Mouse (Mus musculus) heart, postnatal 0 days (tissue): Measurements from ENCODE around the gene Siae. TPM values are rescaled to one million over a fixed set of nuclear protein-coding genes. Genes with fewer than 3 reads are reported as not detected.
A peak's percentile ranks its signal among the peaks of the same experiment; 100 is the strongest.

ENCODE experiments used
- ATAC-seq: fragments of 200-750 bp; cut with Nextera tagmentation; 2 replicates; pipeline ENCODE4 v1.8.0; 2017; ENCODE audit warnings: low read depth, moderate number of reproducible peaks, moderate library complexity; ENCODE audit not compliant: insufficient read depth
- DNase-seq: peaks from one replicate; pipeline ENCODE4 v3.0.0-alpha.2; 2016; ENCODE audit warnings: low spot score
- H3K27ac ChIP-seq: fragments of 300-500 bp; sonication (generic); 2 replicates; pipeline ENCODE4 v1.5.1; 2014; ENCODE audit warnings: low read depth, mild to moderate bottlenecking
- H3K27me3 ChIP-seq: fragments of 300-500 bp; sonication (generic); 2 replicates; pipeline ENCODE4 v1.6.1; 2014; ENCODE audit warnings: low read length, mixed read lengths; ENCODE audit not compliant: control insufficient read depth, insufficient read depth
- H3K36me3 ChIP-seq: fragments of 300-500 bp; sonication (generic); replicated peaks from 2 replicates; pipeline ENCODE4 v1.6.1; 2014; ENCODE audit warnings: low read length, mixed read lengths; ENCODE audit not compliant: control insufficient read depth, insufficient read depth
- H3K4me1 ChIP-seq: fragments of 300-500 bp; sonication (generic); 2 replicates; pipeline ENCODE4 v1.6.1; 2014; ENCODE audit warnings: antibody characterized with exemption; ENCODE audit not compliant: control insufficient read depth, insufficient read depth
- H3K4me2 ChIP-seq: fragments of 300-500 bp; sonication (generic); 2 replicates; pipeline ENCODE4 v1.6.1; 2014; ENCODE audit warnings: low read depth, mild to moderate bottlenecking, low read length, moderate library complexity
- H3K4me3 ChIP-seq: fragments of 300-500 bp; sonication (generic); 2 replicates; pipeline ENCODE4 v1.5.1; 2014; ENCODE audit warnings: low read depth, low read length
- H3K9ac ChIP-seq: fragments of 300-500 bp; sonication (generic); replicated peaks from 2 replicates; pipeline ENCODE4 v1.6.1; 2014; ENCODE audit warnings: low read depth, low read length, mixed read lengths
- H3K9me3 ChIP-seq: fragments of 300-500 bp; sonication (generic); replicated peaks from 2 replicates; pipeline ENCODE4 v1.6.1; 2016; ENCODE audit warnings: low read length; ENCODE audit not compliant: control insufficient read depth
- CTCF ChIP-seq: IDR thresholded peaks from 2 replicates; pipeline ENCODE4 v1.5.1; 2016; ENCODE audit warnings: antibody characterized with exemption, control low read depth, low read depth
- EP300 ChIP-seq: IDR thresholded peaks from 2 replicates; pipeline ENCODE4 v1.6.1; 2016; ENCODE audit warnings: antibody characterized with exemption, low read depth
- WGBS: fragments of 180-500 bp; shearing (Covaris S2); extraction: QIAGEN DNeasy Blood & Tissue Kit; methylation state at CpG from one replicate; pipeline ENCODE4 v1.1.7; 2014; 5-methylcytosine and 5-hydroxymethylcytosine counted together
- polyA plus RNA-seq: library from polyadenylated mRNA; unstranded; fragments of >200 nt; fragmentation: Nextera tagmentation; extraction: Ambion mirVana; gene quantifications from 2 replicates; pipeline ENCODE4 v1.2.1, GENCODE M21; 2015
- total RNA-seq: library from RNA; depleted of rRNA; stranded (reverse); fragments of >200 nt; gene quantifications from 2 replicates; pipeline ENCODE4 v1.2.3, GENCODE M21; 2014; ENCODE audit warnings: low replicate concordance; rRNA removed

Siae gene
- total RNA-seq (5.4 and 5.8 TPM in 2 replicates), polyA plus RNA-seq (6.4 and 9.3 TPM in 2 replicates)

- H3K9ac ChIP-seq: no peak within 1 kb of the TSS
- H3K27me3 ChIP-seq: peaks cover 34% of the 10 kb centered on the region
- no peak within 1 kb of the TSS for H3K4me2 ChIP-seq
- DNase-seq (no peak), ATAC-seq (no peak)
- TF ChIP-seq EP300: no peak
- no peak for TF ChIP-seq CTCF
- no peak within 1 kb of the TSS for H3K4me3 ChIP-seq
- 30% methylated on average over 7 of the region's 7 CpGs for WGBS
- H3K27ac ChIP-seq: no peak within 1 kb of the TSS
- H3K36me3 ChIP-seq: no peaks in the 10 kb centered on the region
- H3K4me1 ChIP-seq: peaks cover 7% of the 10 kb centered on the region; the same call in 1 of the 2 replicates
- H3K9me3 ChIP-seq: no peaks in the 10 kb centered on the region
Observed at GRCm38 (mm10) chr9:37554838-37555748, at the start of gene Siae. Siae (plus strand) TSS chr9:37555698.

GRCm38 (mm10) chr9:37506023-37506422 lies 49.5 kb upstream of the Siae start:
- no peaks in the 10 kb centered on the region for H3K4me1 ChIP-seq
- H3K9ac ChIP-seq: no peak overlapping the region
- no peaks in the 10 kb centered on the region for H3K36me3 ChIP-seq
- H3K27me3 ChIP-seq: no peaks in the 10 kb centered on the region
- WGBS: 90% methylated on average over 1 of the region's 1 CpGs
- H3K9me3 ChIP-seq: no peaks in the 10 kb centered on the region
- no peak overlapping the region for H3K4me2 ChIP-seq
- DNase-seq: no peak
- no peak overlapping the region for H3K27ac ChIP-seq
- no peak for TF ChIP-seq EP300
- no peak for TF ChIP-seq CTCF
- ATAC-seq: no peak
- no peak overlapping the region for H3K4me3 ChIP-seq

DNA sequence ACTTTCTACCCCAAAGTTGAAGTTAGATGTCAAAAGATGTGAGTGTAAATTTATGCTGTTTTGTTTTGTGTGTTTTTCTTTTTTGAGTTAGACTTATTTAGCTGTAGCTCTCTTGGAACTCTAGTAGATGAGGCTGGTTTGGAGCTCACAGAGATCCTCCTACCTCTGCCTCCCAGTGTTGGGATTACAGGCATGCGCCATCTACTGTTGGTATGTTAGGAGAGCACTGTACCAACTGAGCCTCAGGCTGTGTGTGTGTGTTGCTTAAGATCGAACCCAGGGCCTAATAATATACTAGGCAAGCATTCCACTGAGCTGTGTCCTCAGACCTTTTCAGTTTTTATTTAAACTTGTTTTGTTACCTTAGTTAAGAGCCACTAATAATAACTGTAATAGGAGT lies 43.4 kb upstream of the Siae start:
- Histone ChIP-seq H3K27ac (no peak overlapping the region), H3K9ac (no peak overlapping the region), H3K4me2 (no peak overlapping the region), H3K4me3 (no peak overlapping the region), H3K9me3 (no peaks in the 10 kb centered on the region), H3K4me1 (peaks cover 20% of the 10 kb centered on the region; the same call in 1 of the 2 replicates), H3K27me3 (no peaks in the 10 kb centered on the region), H3K36me3 (no peaks in the 10 kb centered on the region)
- DNase-seq (no peak), ATAC-seq (no peak)
- WGBS: 93% methylated on average over 2 of the region's 2 CpGs
- peak; percentile 13; the same call in 1 of the 2 replicates for TF ChIP-seq CTCF
- TF ChIP-seq EP300: no peak

- ATAC-seq: no peak
- Histone ChIP-seq H3K36me3 (peaks cover 9% of the 10 kb centered on the region), H3K4me3 (no peak overlapping the region), H3K4me2 (no peak overlapping the region), H3K9me3 (no peaks in the 10 kb centered on the region), H3K27me3 (no peaks in the 10 kb centered on the region), H3K9ac (no peak overlapping the region), H3K4me1 (peaks cover 20% of the 10 kb centered on the region; the same call in 1 of the 2 replicates), H3K27ac (no peak overlapping the region)
- WGBS: 54% methylated on average over 3 of the region's 3 CpGs
- no peak for DNase-seq
- no peak for TF ChIP-seq EP300
- no peak for TF ChIP-seq CTCF
Observed at GRCm38 (mm10) chr9:37514456-37514855, 41.0 kb upstream of the Siae start.

GRCm38 (mm10) chr9:37517467-37517866 lies 38.0 kb upstream of the Siae start:
- WGBS: 71% methylated on average over 1 of the region's 1 CpGs
- no peak for ATAC-seq
- H3K27ac ChIP-seq: no peak overlapping the region

More at GRCm38 (mm10) chr9:37517467-37517866, 38.0 kb upstream of the Siae start:
- TF ChIP-seq EP300 (no peak), CTCF (no peak)
- H3K9ac ChIP-seq: no peak overlapping the region
- no peak overlapping the region for H3K4me3 ChIP-seq
- peaks cover 24% of the 10 kb centered on the region for H3K36me3 ChIP-seq
- DNase-seq: no peak
- H3K4me2 ChIP-seq: no peak overlapping the region
- no peaks in the 10 kb centered on the region for H3K9me3 ChIP-seq
- H3K27me3 ChIP-seq: no peaks in the 10 kb centered on the region
- peaks cover 20% of the 10 kb centered on the region; the same call in 1 of the 2 replicates for H3K4me1 ChIP-seq
